Mouse (Mus musculus) myocyte (in vitro differentiated cells): ENCODE measurements around the gene Dnah9. TPM values are rescaled to one million over a fixed set of nuclear protein-coding genes. Genes with fewer than 3 reads are reported as not detected.

ENCODE experiments used
- H3K27me3 ChIP-seq: one replicate; pipeline ENCODE4 v1.6.1; 2011; ENCODE audit not compliant: control insufficient read depth, insufficient read depth, insufficient read length
- H3K36me3 ChIP-seq: one replicate; pipeline ENCODE4 v1.6.1; 2011; ENCODE audit not compliant: control insufficient read depth, insufficient read depth
- H3K4me2 ChIP-seq: one replicate; pipeline ENCODE4 v1.6.1; 2011; ENCODE audit warnings: low read depth, control low read depth
- H3K4me3 ChIP-seq: one replicate; pipeline ENCODE4 v1.5.1; 2011; ENCODE audit warnings: mild to moderate bottlenecking, control low read depth, moderate library complexity
- H3K79me2 ChIP-seq: one replicate; pipeline ENCODE4 v1.6.1; 2011; ENCODE audit not compliant: control insufficient read depth, insufficient read depth
- H3ac ChIP-seq: one replicate; pipeline ENCODE4 v1.6.1; 2011; ENCODE audit not compliant: control insufficient read depth, insufficient read length
- CEBPB ChIP-seq: IDR thresholded peaks from 2 replicates; pipeline ENCODE4 v1.6.1; 2011; ENCODE audit warnings: mild to moderate bottlenecking, moderate library complexity; ENCODE audit not compliant: poor library complexity, insufficient read depth, severe bottlenecking
- E2F4 ChIP-seq: IDR thresholded peaks from one replicate; pipeline ENCODE4 v1.6.1; 2011; ENCODE audit warnings: mild to moderate bottlenecking, control low read depth, moderate library complexity; ENCODE audit not compliant: insufficient read depth
- MAX ChIP-seq: IDR thresholded peaks from one replicate; pipeline ENCODE4 v1.6.1; 2011; ENCODE audit warnings: low read depth, mild to moderate bottlenecking, control low read depth
- MYOD1 ChIP-seq, 3 experiments: IDR thresholded peaks; one replicate each; pipeline ENCODE4 v1.6.1; 2011; ENCODE audit warnings: control low read depth in 2 of 3, low read depth in 2 of 3, mild to moderate bottlenecking in 2 of 3, moderate library complexity in 1 of 3; ENCODE audit not compliant: insufficient read length in 2 of 3, control insufficient read depth in 1 of 3
- MYOG ChIP-seq, 3 experiments: IDR thresholded peaks; one replicate each; pipeline ENCODE4 v1.6.1; 2011; ENCODE audit warnings: control low read depth in 2 of 3, low read depth in 2 of 3, mild to moderate bottlenecking in 2 of 3; ENCODE audit not compliant: insufficient read length in 2 of 3, control insufficient read depth in 1 of 3, insufficient read depth in 1 of 3
- POLR2A ChIP-seq: IDR thresholded peaks from one replicate; pipeline ENCODE4 v1.6.1; 2011; ENCODE audit warnings: low read depth, mild to moderate bottlenecking, control low read depth, moderate library complexity; ENCODE audit not compliant: insufficient read length
- POLR2AphosphoS2 ChIP-seq: IDR thresholded peaks from one replicate; pipeline ENCODE4 v1.6.1; 2011; ENCODE audit warnings: low read depth, control low read depth; ENCODE audit not compliant: insufficient read length
- REST ChIP-seq: IDR thresholded peaks from one replicate; pipeline ENCODE4 v1.6.1; 2011; ENCODE audit warnings: mild to moderate bottlenecking, control low read depth, moderate library complexity; ENCODE audit not compliant: insufficient read depth, insufficient read length
- SRF ChIP-seq: IDR thresholded peaks from one replicate; pipeline ENCODE4 v1.6.1; 2011; ENCODE audit warnings: low read depth; ENCODE audit not compliant: control insufficient read depth, insufficient read length
- TCF12 ChIP-seq: IDR thresholded peaks from one replicate; pipeline ENCODE4 v1.6.1; 2011; ENCODE audit warnings: mild to moderate bottlenecking, control low read depth; ENCODE audit not compliant: poor library complexity, insufficient read depth, severe bottlenecking
- TCF3 ChIP-seq: IDR thresholded peaks from one replicate; pipeline ENCODE4 v1.6.1; 2011; ENCODE audit warnings: low read depth, control low read depth; ENCODE audit not compliant: insufficient read length
- USF1 ChIP-seq: IDR thresholded peaks from one replicate; pipeline ENCODE4 v1.6.1; 2011; ENCODE audit warnings: low read depth, mild to moderate bottlenecking, control low read depth, moderate library complexity
- polyA plus RNA-seq: library from polyadenylated mRNA; unstranded; fragments of >200 nt; fragmentation: generic; extraction: Trizol; gene quantifications from one replicate; pipeline ENCODE4 v1.2.1, GENCODE M21; 2012; ENCODE audit warnings: missing spikeins

The Dnah9 gene
- polyA plus RNA-seq, 1 experiment: not detected

DNA sequence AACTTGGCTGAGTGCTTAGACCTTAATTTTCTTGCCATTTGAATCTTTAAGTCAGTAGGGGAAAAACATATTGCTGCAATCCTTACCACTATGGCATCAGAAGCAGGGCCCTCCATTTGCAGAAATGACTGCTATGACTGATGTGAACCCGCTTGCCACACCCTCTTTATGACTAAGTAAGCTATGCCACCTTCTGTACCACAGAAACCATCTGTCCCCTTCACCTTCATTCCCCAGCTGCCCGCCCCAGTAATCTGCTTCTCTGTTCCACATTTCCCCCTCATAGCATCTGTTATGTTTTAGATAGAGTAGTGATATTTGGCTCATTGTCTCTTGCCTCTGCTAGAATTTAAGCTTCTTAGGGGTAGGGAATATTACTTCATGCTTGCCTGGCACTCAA, 237.6 kb downstream of the Dnah9 start:
- TF ChIP-seq E2F4 (no peak), MYOG (IDR thresholded peaks at IDR 0.05; ENCODE audit: control insufficient read depth in 1 of 3, insufficient read depth in 1 of 3, insufficient read length in 2 of 3, low read depth in 2 of 3) (no peak), REST (no peak), POLR2A (no peak), TCF3 (no peak)
- Histone ChIP-seq H3K4me3 (no peak overlapping the region), H3K27me3 (no peaks in the 10 kb centered on the region), H3K4me2 (no peak overlapping the region), H3K36me3 (no peaks in the 10 kb centered on the region), H3ac (no peak overlapping the region), H3K79me2 (no peaks in the 10 kb centered on the region)

DNA sequence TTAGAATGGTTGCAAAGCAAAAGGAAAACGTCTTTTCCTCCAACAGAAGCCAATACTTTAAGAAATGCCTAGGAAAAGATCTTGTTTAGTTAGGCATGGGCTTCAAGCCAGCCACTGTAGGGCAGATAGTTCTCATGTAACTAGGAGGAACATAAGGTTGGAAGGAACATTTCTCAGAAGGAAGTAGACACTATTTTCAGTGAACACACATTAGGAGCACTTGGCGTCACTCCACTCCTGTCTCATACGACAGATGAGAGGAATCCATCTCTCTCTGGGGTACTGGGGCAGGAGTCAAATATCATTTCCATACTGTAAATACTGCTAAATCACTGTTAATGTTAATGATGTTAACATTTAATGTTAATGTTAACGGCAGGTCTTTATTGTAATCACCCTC, 238.0 kb downstream of the Dnah9 start:
- TF ChIP-seq POLR2AphosphoS2 (no peak), TCF12 (no peak), REST (no peak), MYOD1 (IDR thresholded peaks at IDR 0.05; ENCODE audit: control insufficient read depth in 1 of 3, insufficient read length in 2 of 3, low read depth in 2 of 3) (no peak), TCF3 (no peak), SRF (no peak), MYOG (IDR thresholded peaks at IDR 0.05; ENCODE audit: control insufficient read depth in 1 of 3, insufficient read depth in 1 of 3, insufficient read length in 2 of 3, low read depth in 2 of 3) (no peak), POLR2A (no peak), MAX (no peak), CEBPB (no peak), USF1 (no peak), E2F4 (no peak)
- no peaks in the 10 kb centered on the region for H3K79me2 ChIP-seq
- no peak overlapping the region for H3ac ChIP-seq
- no peak overlapping the region for H3K4me2 ChIP-seq
- H3K27me3 ChIP-seq: no peaks in the 10 kb centered on the region
- no peaks in the 10 kb centered on the region for H3K36me3 ChIP-seq
- H3K4me3 ChIP-seq: no peak overlapping the region

DNA sequence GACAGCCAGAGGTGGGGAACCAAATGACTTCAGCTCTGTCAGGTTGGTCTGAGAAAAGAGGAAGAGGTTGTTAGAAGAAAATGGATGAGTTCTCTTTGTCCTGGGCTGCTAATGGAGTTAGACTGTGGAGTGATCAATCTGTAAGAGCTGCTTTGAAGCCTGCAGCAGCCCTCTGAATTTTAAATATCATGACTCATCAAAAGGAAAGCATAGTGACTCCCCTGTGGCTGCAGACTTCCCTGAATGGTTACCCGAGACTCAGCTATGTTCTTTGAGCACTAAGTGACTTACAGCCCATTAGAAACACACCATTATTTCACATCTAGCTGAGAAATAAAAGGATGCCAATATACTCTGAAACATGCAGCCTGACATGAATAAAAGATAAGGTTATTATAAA, 240.4 kb downstream of the Dnah9 start:
- Histone ChIP-seq H3K4me3 (no peak overlapping the region), H3K36me3 (no peaks in the 10 kb centered on the region), H3K79me2 (no peaks in the 10 kb centered on the region), H3K27me3 (no peaks in the 10 kb centered on the region), H3K4me2 (no peak overlapping the region), H3ac (no peak overlapping the region)
- TF ChIP-seq REST (no peak), CEBPB (no peak), MYOD1 (IDR thresholded peaks at IDR 0.05; ENCODE audit: control insufficient read depth in 1 of 3, insufficient read length in 2 of 3, low read depth in 2 of 3) (no peak), SRF (no peak)

DNA sequence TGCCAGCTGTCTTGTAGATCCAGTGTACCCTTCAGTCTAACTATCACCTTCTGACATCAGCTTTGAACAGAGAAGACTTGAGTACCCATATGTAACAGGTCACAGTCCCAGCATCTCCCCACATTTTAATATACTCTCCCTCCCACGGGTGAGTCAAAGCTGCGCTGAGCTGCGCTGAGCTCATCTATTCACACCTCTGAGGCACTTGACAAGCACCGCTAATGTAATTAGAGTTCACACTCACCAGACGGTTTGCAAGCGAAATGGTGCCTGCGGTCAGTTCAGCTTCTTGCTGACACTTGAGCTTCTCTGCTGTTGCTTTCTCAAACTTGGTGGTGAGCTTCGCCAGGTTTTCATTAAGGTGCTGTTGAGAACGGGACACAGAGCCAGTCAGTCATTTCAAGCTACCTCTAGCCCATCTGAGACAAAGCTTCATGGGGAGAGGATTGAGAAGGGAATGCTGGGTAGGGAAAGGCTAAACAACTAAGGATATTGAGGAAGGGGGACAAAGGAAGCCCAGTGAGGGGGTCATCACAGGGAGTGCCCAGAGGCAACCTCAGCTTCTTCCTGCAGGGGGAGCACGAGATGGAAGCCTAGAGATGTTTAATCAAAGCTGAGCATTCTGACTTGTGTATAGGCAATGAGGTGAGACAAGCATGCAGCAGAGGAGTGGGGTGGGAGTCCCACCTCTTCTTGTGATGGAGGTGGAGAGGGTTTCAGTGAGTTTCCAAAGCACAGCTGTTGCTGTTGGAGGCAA, 249.7 kb downstream of the Dnah9 start:
- no peak overlapping the region for H3ac ChIP-seq
- H3K36me3 ChIP-seq: no peaks in the 10 kb centered on the region
- H3K4me2 ChIP-seq: no peak overlapping the region
- TF ChIP-seq TCF12 (no peak), MYOG (IDR thresholded peaks at IDR 0.05; ENCODE audit: control insufficient read depth in 1 of 3, insufficient read depth in 1 of 3, insufficient read length in 2 of 3, low read depth in 2 of 3) (no peak), POLR2AphosphoS2 (no peak), MAX (no peak), POLR2A (no peak), TCF3 (no peak), MYOD1 (IDR thresholded peaks at IDR 0.05; ENCODE audit: control insufficient read depth in 1 of 3, insufficient read length in 2 of 3, low read depth in 2 of 3) (no peak), SRF (no peak), E2F4 (no peak), REST (no peak), CEBPB (no peak), USF1 (no peak)
- H3K27me3 ChIP-seq: no peaks in the 10 kb centered on the region
- no peaks in the 10 kb centered on the region for H3K79me2 ChIP-seq
- H3K4me3 ChIP-seq: no peak overlapping the region

DNA sequence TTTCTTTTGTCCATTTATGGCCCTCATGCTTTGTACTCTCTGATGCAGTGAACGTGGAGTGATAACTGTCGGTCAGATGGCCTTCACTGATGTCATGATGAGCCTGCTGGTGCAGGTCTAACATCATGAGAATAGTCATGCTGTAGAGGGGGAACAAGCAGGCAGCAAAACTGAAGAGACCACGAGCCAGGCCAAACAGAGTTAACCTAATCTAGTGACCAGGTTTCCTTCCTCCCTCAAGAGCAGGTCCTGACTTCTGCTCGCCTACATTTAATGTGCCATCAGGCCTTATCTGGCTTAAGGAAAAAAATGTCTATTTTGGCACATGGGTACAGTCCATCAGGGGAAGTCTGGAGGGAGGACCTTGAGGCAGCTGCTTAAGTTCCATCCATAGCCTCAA, 259.2 kb downstream of the Dnah9 start:
- no peaks in the 10 kb centered on the region for H3K79me2 ChIP-seq
- TF ChIP-seq POLR2AphosphoS2: no peak
- TF ChIP-seq CEBPB: no peak
- no peak for TF ChIP-seq SRF
- TF ChIP-seq E2F4: no peak
- no peak for TF ChIP-seq MAX
- TF ChIP-seq USF1: no peak
- no peak for TF ChIP-seq TCF3
- no peak for TF ChIP-seq MYOG (IDR thresholded peaks at IDR 0.05; ENCODE audit: control insufficient read depth in 1 of 3, insufficient read depth in 1 of 3, insufficient read length in 2 of 3, low read depth in 2 of 3)
- no peak for TF ChIP-seq TCF12
- no peak for TF ChIP-seq MYOD1 (IDR thresholded peaks at IDR 0.05; ENCODE audit: control insufficient read depth in 1 of 3, insufficient read length in 2 of 3, low read depth in 2 of 3)
- no peak for TF ChIP-seq POLR2A
- H3K4me2 ChIP-seq: no peak overlapping the region
- H3ac ChIP-seq: no peak overlapping the region
- no peaks in the 10 kb centered on the region for H3K27me3 ChIP-seq
- H3K4me3 ChIP-seq: no peak overlapping the region
- no peaks in the 10 kb centered on the region for H3K36me3 ChIP-seq
